Mouse (Mus musculus) kidney, adult 9 months (tissue): ENCODE measurements around the gene Atp6v1e2.

Experiments used
- DNase-seq: peaks from one replicate; pipeline ENCODE4 v3.0.0; 2022

The Atp6v1e2 gene

GRCm38 (mm10) chr17:86947840-86948796 is at the start of gene Atp6v1e2:
Gene Atp6v1e2, minus strand, starts transcription at chr17:86947897.
- peak; percentile 64 for DNase-seq

GRCm38 (mm10) chr17:86997323-86997722 is 49.6 kb upstream of the Atp6v1e2 start:
- DNase-seq = no peak

GRCm38 (mm10) chr17:86991306-86991705 is 43.6 kb upstream of the Atp6v1e2 start:
- DNase-seq = no peak

- no peak for DNase-seq
These were observed 41.0 kb upstream of the Atp6v1e2 start for GRCm38 (mm10) chr17:86988601-86989184.

GRCm38 (mm10) chr17:86988161-86988560 is 40.5 kb upstream of the Atp6v1e2 start:
- peak; percentile 27 for DNase-seq

GRCm38 (mm10) chr17:86986449-86987138 is 38.9 kb upstream of the Atp6v1e2 start:
- peak; percentile 26 for DNase-seq

GRCm38 (mm10) chr17:86982497-86982896 is 34.8 kb upstream of the Atp6v1e2 start:
- DNase-seq = peak; percentile 43

- no peak for DNase-seq
These were observed 34.0 kb upstream of the Atp6v1e2 start for GRCm38 (mm10) chr17:86981701-86982100.

- DNase-seq = no peak
These were observed 33.5 kb upstream of the Atp6v1e2 start for GRCm38 (mm10) chr17:86981205-86981604.

- no peak for DNase-seq
These were observed 30.8 kb upstream of the Atp6v1e2 start for GRCm38 (mm10) chr17:86978496-86978895.

- DNase-seq = no peak
These were observed 28.7 kb upstream of the Atp6v1e2 start for GRCm38 (mm10) chr17:86976387-86976786.

- DNase-seq = no peak
These were observed 25.4 kb upstream of the Atp6v1e2 start for GRCm38 (mm10) chr17:86973097-86973496.

GRCm38 (mm10) chr17:86971860-86972259 is 24.2 kb upstream of the Atp6v1e2 start:
- DNase-seq = no peak

- no peak for DNase-seq
These were observed 23.3 kb upstream of the Atp6v1e2 start for GRCm38 (mm10) chr17:86971036-86971435.

GRCm38 (mm10) chr17:86970026-86970750 is 22.5 kb upstream of the Atp6v1e2 start:
- no peak for DNase-seq

- DNase-seq = no peak
These were observed 21.9 kb upstream of the Atp6v1e2 start for GRCm38 (mm10) chr17:86969582-86969981.

GRCm38 (mm10) chr17:86968581-86968980 is 20.9 kb upstream of the Atp6v1e2 start:
- no peak for DNase-seq

GRCm38 (mm10) chr17:86967536-86968525 is 20.1 kb upstream of the Atp6v1e2 start:
- DNase-seq = peak; percentile 19

GRCm38 (mm10) chr17:86967048-86967447 is 19.4 kb upstream of the Atp6v1e2 start:
- no peak for DNase-seq

GRCm38 (mm10) chr17:86966040-86966439 is 18.3 kb upstream of the Atp6v1e2 start:
- DNase-seq = no peak

- no peak for DNase-seq
These were observed 17.4 kb upstream of the Atp6v1e2 start for GRCm38 (mm10) chr17:86965121-86965520.
